Mouse (Mus musculus) right cerebral cortex, postnatal 10 days (tissue): ENCODE measurements at regions not wholly inside any gene's neighbourhood (a gene's known extent, or its start where the extent isn't known, plus 50 kb on each side); places are given as distances from the start of the nearest gene placed in this dataset.
"Not testable (repeated sequence)": the region's sequence is repeated elsewhere in the genome, so short reads cannot be mapped to it uniquely, and the experiment has no call there.

Source experiments
- DNase-seq, 2 experiments: peaks; one replicate each; pipeline ENCODE4 v3.0.0; 2021; ENCODE audit warnings: low spot score in 2 of 2

DNA sequence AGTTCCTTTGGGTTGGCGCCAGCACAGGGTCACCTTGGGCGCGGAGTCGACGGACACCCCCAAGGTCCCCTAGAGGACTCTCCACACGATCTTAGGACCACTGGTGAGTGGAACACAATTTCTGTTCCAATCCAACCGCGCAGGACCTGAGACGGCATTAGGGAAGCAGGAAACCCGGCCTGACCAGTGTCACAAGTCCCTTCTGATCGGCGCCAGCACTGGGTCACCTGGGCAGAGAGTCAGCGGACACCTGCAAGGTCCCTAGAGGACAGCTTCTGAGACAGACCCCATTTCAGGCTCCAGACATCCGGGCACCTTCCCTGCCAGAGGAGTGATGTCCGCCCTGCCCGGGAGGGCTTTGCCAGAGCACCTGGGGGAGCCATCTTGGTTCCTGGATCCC is 74.2 kb upstream of the Cdh13 start:
- not testable (repeated sequence) for DNase-seq

DNA sequence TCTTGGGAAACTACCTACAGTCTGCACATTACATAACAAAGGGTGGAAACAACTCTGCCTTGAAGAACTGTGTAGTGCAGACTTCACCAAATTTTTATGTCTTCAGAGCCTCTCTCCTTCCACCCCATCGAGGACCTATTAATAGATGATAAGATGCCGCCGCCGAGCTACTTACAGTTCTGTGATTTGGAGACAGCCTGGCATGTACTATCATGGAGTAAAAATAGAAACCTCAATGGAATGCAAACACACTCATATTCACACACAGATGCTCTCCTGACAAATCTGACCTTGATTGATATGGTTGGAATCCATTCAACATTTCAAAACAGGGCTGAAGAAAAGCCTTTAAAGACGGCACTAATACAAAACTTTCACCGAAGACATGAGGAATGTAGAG is 92.7 kb upstream of the Cdh13 start:
- DNase-seq: peak; percentile 38 to 56

DNA sequence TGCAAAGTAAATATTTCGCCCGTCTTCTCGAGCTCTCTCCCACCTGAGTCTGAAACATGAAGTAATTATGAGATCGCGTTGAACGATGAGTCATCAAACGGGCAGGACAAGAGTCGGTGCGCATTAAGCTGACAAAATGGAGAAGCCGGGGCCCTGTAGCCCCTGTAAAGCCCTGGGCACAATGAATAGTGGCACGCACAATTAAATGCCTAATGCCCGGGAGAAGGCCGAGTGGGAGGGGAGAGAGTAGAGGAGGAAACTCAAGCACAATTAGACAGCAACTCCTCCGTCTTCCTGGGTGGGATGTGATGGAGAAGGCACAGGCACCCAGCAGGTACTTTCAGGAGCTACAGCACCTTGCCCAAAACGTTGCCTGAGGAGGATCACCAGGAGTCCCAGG is 94.3 kb upstream of the Cdh13 start:
- DNase-seq: no peak

DNA sequence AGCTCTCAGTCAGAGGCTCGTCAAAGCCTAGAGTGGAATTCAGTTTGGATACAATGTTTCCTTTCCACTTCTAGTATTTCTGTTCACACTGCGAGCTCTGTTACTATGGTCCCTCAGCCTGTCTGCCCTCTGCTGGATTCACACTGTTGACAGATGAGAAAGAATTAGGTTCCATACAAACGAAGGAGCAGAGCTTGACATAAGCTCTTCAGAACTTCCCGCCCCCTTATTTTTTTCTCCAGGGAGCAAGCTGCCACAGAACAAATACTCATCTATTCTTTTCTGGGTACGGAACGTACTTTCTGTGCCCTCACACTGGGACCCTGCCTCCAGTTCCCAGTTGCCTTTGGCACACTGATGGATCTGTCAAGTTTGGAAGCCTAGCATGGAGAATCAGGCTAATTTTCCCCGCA is 114.5 kb upstream of the Cdh13 start:
- peak; percentile 56 to 57 for DNase-seq

DNA sequence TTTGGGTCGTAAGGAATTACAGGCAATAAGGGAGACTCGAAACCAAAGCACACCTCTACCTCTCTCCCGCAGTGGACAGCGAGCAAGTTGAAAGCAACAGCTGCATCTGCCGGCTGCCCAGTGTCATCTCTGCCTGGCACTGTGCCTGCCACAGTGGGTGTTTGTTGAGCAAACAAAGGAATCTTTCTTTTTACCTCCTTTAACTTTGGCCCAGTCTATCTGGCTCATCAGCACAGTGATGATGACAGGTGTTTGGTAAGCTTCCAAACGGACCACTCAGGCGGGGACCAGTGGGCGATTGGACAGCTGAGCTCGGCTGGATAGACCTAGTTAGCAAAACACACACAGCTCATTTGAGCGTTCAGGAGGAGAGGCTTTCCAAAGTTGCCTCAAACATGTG is 121.4 kb upstream of the Cdh13 start:
- peak; percentile 76 to 81 for DNase-seq

DNA sequence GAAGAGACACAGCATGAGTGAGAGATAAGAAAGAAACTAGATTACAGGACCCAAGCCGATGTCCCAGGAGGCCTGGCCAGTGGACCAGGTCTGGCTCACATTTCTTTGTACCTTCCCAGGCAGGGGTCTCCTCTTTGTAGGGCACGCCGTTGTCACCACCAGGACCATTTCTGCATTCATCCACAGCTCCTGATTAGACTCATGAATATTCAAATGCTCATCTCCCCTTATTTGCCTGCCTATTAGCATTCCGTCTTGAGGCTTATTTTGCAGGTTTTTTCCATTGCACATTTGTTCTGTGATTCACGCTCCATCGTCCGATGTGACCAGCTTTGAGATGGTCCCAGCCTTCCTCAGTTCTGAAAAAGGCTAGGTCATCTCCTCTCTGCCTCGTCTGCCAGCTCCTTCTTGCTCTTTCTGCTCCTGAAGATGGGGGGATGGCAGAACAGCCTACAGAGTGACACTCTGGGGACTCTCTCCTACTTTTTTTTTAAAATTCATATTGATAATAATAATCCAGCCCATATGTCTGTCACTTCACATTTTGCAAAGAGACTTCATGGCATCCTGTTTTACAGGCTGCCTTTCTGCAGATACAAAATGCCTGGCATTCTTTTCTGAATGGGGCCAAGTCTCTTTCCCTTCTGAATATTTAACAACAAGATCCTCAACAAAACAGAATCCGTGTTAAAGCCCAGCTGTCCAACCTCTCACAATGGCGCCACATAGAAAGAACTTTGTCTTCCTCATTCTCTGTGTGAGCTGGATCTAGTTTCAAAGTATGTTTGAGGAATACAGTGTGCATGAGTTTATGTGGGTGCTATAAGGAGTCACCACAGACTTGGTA is 136.0 kb upstream of the Cdh13 start:
- peak in 1 of 2 experiments; percentile 34 for DNase-seq

DNA sequence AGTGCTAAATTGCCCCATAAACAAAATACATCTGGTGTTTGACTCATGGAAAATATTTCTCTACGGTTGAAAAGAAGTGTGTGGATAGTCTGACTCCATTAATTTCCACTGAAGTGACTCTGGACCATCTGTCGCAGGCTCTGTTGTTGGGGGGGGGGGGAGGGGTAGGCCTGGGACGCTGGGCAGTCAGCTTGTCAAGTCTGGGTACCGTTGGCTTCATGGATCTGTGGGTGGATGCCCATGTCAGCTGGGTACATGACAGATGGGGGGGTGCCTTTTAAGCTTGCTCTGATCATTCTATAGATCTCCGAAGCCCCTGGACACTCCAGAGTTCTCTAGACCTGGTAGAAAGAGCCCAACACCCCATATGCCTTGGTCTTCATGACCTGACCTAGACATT is 139.0 kb upstream of the Cdh13 start:
- DNase-seq: no peak

DNA sequence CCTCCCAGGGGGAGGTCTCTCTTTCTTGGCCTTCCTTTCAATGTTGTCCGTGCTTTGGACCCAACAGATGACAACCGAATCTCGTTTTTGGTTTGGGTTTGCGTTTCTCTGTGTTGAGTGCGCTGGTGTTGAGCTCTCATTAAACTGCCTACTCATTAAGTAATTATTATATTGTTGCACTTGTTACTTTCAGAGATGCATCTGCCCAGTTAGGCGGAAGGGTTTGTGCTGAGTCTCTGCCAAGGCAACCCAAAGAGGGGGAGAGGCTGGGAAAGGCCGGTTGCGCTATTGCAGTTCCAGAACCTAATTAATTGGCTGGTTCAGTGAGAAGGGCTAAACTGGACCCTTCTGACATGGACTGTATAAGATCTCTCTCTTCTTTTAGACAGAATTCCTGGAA is 141.2 kb upstream of the Cdh13 start:
- DNase-seq: no peak

DNA sequence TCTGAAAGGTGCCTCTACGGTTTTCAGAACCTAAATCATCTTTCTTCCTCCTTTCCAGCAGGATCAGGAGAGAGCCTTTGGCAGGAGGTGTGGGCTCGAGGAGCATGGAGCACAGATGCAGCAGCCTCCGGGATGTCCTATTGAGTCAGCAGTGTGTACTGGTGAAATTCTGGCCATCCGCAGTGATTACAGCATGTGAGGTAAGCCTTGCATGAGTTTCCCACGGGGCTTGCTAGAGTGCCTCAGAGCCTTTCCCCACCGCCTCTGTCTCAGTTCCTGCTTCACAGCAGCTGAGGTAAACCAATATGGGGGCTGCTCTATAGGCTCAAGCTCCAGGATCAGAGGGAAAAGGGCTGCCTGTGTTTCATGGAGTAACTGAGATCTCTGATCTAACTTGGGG is 143.6 kb upstream of the Cdh13 start:
- DNase-seq: no peak

DNA sequence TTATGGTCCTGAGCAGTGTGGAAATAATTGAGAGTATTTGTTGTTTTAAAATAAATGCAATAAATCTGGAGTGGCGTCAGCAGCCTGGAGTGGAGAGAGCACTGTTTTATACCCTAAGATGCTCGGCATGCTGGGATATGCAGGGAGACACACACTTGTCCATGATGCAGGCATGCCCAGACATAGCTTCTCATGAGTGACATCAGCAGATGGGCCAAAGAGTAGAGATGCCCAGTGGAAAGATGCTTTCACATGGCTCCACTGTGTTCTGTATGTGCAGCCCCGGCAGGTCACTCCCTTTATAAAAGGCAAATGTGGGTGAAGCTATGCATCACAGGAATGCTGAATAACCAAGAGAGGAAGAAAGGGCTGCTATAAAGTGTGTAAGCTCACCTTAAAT is 145.7 kb upstream of the Cdh13 start:
- no peak for DNase-seq

DNA sequence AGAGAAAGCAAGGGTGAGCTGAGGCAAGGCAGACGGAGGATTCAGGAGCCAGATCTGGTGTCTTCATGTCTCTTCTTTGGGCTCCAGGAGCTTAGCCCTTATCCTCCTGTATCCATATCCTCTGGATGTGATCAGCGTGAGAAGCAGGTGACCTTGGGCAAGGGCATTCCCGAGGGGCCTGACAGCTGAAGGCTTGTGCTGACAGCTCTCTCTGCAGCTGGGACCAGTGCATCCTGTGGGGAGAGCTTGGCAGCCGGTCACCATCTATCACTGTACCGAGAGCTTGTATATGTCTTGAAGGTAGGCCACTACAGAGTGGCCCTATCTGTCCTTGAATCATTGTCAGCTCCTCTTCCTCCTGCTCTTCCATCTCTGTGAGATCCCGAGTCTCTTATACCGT is 158.5 kb upstream of the Cdh13 start:
- DNase-seq: no peak

DNA sequence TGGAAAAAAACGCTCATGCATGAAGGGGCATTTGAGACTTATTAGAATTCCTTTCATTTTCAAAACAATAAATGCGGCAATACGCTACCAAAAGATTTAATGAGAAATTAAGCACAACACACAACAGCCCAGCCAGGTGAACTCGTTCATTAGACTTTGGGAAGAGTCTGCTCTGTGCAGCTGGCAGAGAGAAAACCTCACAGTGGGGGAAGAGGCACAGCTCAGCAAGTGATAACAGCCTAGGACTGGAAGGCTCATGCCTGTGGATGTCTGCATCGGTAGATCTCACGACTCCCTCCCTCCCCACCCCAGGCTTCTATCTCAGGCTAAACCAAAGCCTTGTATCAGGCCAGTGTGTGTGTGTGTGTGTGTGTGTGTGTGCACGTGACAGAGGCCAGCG is 169.3 kb upstream of the Cdh13 start:
- DNase-seq: no peak

DNA sequence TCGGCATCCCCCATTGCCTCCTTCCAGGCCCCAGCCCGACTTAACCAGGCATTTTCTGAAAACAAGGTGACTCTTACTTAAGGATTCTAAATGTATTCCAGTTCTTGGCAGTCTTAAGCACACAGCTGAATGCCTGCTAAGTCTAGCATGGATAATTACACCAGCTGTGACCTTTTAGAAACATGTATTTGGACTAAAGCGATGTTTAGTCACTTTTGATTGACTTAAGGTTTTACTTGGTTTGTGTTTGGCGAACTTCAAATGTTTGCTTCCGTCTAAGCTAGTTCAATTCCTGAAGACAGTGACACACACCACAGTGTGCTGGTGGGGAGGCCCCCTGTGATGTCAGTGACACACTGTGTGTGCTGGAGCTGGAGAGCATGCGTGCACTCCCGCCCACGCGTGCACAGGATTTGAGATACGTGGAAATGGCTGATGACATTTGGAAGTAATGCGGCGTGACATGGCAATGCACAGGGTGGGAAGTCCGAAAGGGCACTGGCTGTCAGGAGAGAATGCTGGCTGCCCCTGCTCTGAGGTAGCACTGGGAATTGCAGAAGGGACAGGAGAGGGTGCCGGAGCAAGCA is 179.0 kb upstream of the Cdh13 start:
- DNase-seq: peak; percentile 47 to 48

DNA sequence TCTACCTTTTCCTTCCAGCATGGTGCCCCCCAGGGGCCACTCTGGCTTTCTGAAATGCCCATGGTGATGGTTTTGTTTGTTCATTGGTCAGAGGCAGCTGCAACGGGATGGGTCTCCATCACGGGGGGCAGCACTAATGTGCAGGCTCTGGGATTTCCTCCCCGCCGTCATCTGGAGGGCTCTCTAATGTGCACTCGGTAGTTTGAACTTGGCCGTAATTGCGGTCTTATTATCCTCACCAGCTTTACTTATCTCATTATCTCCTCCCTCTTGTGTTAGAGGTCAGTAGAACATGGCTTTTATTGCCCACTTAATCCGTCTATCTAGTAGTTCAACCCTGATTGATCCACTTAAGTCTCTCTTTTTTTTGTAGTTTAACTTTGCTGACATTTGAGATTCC is 182.2 kb upstream of the Cdh13 start:
- DNase-seq: no peak

DNA sequence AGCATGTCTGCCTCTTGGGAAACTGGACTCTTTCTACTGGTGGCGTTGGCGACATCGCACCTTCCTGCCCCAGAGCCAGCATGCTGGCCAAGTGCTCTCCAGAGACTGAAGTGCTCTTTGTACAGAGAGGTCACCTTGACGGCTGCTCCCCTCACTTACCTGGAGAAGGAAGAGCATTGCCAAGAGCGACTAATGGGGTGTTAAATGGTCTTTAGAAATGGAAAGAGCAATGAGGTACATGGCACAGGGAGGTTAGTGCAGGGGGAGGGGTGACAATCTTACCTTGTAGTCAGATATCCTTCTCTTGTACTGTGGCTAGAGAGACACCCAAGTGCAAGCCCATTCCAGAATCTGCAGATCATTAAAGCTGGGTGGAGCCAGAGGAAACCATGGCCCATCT is 220.8 kb upstream of the Cdh13 start:
- no peak for DNase-seq

DNA sequence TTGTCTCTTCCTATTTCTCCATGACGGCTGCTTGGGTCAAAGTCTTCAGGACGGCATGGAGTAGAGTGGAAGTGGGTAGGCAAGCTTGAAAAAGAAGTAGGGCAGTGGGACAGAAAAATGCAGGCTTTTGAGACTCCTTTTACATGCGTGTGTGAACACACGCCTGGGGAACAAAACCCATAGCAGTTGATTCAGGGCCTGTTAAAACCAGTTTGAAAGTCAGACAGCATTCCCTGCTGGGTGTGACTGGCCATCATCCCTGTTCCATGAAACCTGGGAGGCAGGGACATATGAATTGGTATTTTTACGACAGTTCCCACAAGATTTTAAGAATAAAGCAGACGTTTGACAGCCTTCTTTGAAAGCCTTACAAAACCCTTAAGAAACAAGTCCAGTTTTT is 226.8 kb upstream of the Cdh13 start:
- no peak for DNase-seq

DNA sequence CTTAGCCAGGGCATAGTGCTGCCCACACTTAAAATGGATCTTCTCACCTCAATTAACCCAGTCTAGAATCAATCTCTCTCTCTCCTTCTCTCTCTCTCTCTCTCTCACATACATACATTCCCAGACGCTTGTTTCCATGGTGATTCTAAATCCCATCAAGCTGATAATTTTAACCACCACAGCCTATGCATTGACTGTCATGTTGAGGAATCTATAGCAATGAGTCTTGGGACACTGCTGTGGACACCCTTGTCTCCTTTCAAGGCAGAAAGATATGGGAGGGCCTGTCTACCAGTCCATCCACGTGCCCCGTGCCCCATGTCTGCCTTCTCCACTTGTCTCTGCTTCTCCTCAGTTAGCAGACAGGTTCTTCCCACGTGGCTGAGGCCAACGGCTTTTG is 228.0 kb upstream of the Cdh13 start:
- DNase-seq: peak in 1 of 2 experiments; percentile 55

DNA sequence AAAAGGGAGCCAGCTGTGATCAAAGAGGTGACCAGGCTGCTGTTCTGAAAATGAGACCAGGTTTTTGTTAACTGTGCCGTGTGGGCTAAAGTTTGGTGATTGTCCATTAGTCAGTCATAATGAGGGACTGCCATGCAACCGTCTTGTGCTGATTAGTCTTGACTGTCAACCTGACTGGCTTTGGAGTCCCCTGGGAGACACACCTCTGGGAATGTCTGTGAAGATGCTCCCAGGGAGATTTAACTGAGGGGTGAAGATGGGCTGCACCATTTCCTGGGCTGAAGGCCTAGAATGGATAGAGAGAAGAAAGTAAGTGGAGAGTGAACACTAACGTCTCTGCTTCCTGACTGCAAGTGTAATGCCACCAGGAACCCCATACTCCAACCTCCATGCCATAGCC is 233.1 kb upstream of the Cdh13 start:
- DNase-seq: peak in 1 of 2 experiments; percentile 3

DNA sequence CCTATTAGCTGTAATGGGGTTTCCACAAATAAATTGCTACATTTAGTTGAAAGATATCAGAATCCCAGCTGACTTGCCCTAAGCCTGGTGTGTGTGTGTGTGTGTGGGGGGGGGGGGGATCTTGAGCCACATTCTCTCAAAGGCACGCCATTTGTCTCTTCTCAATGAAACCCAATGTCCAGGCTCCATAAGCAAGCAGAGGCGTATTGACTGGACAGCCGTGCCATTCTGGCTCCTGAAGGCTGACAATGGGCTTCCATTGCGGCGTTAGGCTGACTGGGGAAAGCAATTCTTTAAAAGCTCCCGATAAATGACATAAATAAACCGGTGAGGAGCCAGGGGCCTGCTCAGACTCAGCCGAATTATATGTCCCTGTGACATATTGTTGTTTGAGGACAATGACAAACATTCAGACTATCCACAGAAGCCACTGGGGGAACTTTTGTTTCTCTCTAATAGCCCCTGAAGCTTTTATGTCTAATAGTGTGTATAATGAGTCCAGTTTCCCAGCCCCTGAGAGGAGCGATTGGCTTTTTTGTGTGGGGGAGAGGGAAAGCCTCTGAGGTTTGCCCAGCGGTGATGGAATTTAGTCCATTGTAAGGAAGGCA is 240.6 kb upstream of the Mphosph6 start:
- DNase-seq: no peak

DNA sequence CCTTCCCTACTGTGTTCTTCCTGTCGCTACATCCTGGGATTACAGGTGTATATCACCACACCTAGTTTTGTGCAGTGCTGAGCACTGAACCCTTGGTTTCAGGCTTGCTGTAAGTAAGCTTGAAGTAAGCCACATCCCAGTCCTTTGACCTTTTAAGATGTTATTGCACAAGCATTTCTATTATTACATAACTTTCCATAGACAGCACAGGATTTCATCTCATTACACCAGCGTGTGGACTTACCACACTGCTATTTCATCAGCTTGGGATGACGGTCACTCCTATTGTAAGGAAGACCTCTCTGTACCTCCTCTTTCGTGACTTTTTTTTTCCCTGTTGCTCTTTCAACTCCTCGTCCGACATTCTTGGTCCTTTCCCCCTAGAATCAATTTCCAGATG is 239.5 kb upstream of the Mphosph6 start:
- no peak for DNase-seq

DNA sequence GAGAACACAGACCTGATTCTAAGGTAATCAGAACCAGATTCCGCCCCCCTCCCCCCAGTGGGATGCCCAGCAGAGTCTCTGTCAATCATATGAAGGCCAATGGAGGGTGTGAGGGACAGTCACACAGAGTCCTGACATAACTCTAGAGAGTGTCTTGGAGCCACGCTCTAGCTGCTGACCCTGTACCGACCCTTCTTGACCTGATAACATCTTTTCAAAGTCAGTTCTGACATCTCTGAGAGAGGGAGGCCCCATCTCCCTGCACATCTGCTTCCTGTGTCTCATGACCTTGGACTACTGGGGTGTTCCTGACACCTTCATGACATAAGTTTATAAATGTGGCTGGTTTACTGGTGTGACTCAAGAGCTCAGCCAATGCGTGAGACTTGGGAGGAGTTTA is 236.1 kb upstream of the Mphosph6 start:
- DNase-seq: no peak

DNA sequence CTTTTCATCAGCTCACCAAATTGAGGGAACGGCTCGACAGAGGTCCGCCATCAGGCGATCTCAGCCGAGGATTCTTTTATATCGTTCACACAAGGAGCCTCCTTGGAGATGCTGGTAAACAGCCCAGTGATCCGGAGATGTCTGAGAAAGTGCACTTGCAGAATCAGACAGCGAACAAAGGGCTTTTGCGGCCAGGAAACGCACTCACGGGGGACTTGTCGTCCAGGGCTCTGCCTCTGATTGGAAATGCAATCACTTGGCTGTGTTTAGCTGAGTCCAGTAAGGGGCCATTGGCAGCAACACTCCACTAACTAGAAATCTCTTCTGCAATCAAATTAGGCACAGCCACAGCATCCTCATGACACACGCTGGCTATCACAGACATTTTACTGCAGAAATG is 232.3 kb upstream of the Mphosph6 start:
- peak; percentile 44 to 50 for DNase-seq

DNA sequence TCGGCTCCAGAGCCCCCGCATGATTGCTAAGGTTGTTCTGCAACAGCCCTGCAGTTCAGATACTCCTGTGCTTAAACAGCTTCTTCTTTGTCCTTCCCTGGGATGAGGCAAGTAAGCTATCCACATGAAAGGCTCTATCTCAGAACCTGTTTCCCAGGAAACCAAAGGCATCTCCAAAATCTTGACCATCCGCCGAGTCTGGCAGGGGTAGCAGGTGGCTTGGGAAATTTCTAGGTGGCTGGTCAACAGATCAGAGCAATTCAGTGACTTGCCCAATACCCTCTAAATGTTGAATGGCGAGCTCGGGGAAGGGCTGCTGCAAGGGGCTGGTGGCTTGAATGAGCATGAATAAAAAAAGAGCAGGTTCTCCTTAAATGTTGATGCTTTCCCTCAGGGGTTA is 229.7 kb upstream of the Mphosph6 start:
- DNase-seq: no peak
